ENCODE assay signal across 8 mouse cellular contexts in genomic region chr1:44584886-44585385, GRCm38 (mm10). TPM values are rescaled to one million over a fixed set of nuclear protein-coding genes. Genes with fewer than 3 reads are reported as not detected.
A peak's percentile ranks its signal among the peaks of the same experiment; 100 is the strongest.
DNase-seq lines count a peak whose midpoint lies in the region; ATAC-seq and TF ChIP-seq lines count a peak whose summit lies in the region.

No protein-coding gene starts in this region.

- no peak overlapping the region for H3K4me3 ChIP-seq in forebrain, embryonic 10.5 days
- H3K4me3 ChIP-seq in forebrain, embryonic 16.5 days (replicated peaks; ENCODE audit: low read length), result no peak overlapping the region
- H3K4me3 ChIP-seq in C2C12 (ENCODE audit: insufficient read depth, poor library complexity, severe bottlenecking), result no peak overlapping the region
- H3K4me3 ChIP-seq in neural tube, embryonic 11.5 days (ENCODE audit: low read depth, low read length), result no peak overlapping the region

- H3K9me3 ChIP-seq in forebrain, embryonic 10.5 days, result no peaks in the 10 kb centered on the region
- H3K9me3 ChIP-seq in forebrain, embryonic 16.5 days (ENCODE audit: control insufficient read depth, low read length), result no peaks in the 10 kb centered on the region
- no peaks in the 10 kb centered on the region for H3K9me3 ChIP-seq in neural tube, embryonic 11.5 days (ENCODE audit: control insufficient read depth, low read length)

- no peaks in the 10 kb centered on the region for H3K79me2 ChIP-seq in C2C12 (ENCODE audit: control insufficient read depth, insufficient read depth)

- DNase-seq in forebrain, embryonic 10.5 days (ENCODE audit: extremely low spot score, low spot score), result peak; percentile 28
- peak; percentile 42 for DNase-seq in embryo, embryonic 9.5 days (ENCODE audit: extremely low spot score)
- peak; percentile 20 to 35 for DNase-seq in kidney, postnatal 4 days
- peak; percentile 24 for DNase-seq in neural tube, embryonic 11.5 days (ENCODE audit: low spot score)
- DNase-seq in testis, postnatal 14 days (ENCODE audit: low spot score), result no peak
- no peak for DNase-seq in thymus, postnatal 4 days

- H3K4me1 ChIP-seq in forebrain, embryonic 10.5 days, result peaks cover 9% of the 10 kb centered on the region
- H3K4me1 ChIP-seq in forebrain, embryonic 16.5 days (replicated peaks; ENCODE audit: control insufficient read depth, insufficient read depth, low read length), result no peaks in the 10 kb centered on the region
- no peaks in the 10 kb centered on the region for H3K4me1 ChIP-seq in neural tube, embryonic 11.5 days (ENCODE audit: control insufficient read depth, insufficient read depth, low read length)

- WGBS in forebrain, embryonic 10.5 days, result 22% methylated on average over 3 of the region's 3 CpGs
- 18% methylated on average over 3 of the region's 3 CpGs for WGBS in forebrain, embryonic 16.5 days
- 27% methylated on average over 3 of the region's 3 CpGs for WGBS in neural tube, embryonic 11.5 days

- H3ac ChIP-seq in C2C12 (ENCODE audit: control insufficient read depth, insufficient read length, low read depth), result no peak overlapping the region

- no peaks in the 10 kb centered on the region for H3K79me3 ChIP-seq in C2C12 (ENCODE audit: low read depth)

- no peak overlapping the region for H3K9ac ChIP-seq in forebrain, embryonic 16.5 days (replicated peaks; ENCODE audit: low read depth, low read length)
- no peak overlapping the region for H3K9ac ChIP-seq in neural tube, embryonic 11.5 days (ENCODE audit: low read length)

- no peak for TF ChIP-seq CTCF in C2C12 (IDR thresholded peaks at IDR 0.05; ENCODE audit: control insufficient read depth, insufficient read depth, insufficient read length)

- no peak for ATAC-seq in forebrain, embryonic 16.5 days
- ATAC-seq in neural tube, embryonic 11.5 days (ENCODE audit: insufficient read depth, low FRiP score, low TSS enrichment), result peak; percentile 41; the same call in 1 of the 2 replicates

- H3K4me2 ChIP-seq in forebrain, embryonic 16.5 days (ENCODE audit: low read length), result no peak overlapping the region
- no peak overlapping the region for H3K4me2 ChIP-seq in neural tube, embryonic 11.5 days (ENCODE audit: low read depth)

- H3K36me3 ChIP-seq in forebrain, embryonic 10.5 days (replicated peaks), result no peaks in the 10 kb centered on the region
- no peaks in the 10 kb centered on the region for H3K36me3 ChIP-seq in forebrain, embryonic 16.5 days (ENCODE audit: control insufficient read depth, insufficient read depth)
- H3K36me3 ChIP-seq in C2C12 (ENCODE audit: control insufficient read depth, insufficient read depth), result no peaks in the 10 kb centered on the region
- H3K36me3 ChIP-seq in neural tube, embryonic 11.5 days (ENCODE audit: control insufficient read depth, insufficient read depth, low read length), result no peaks in the 10 kb centered on the region

- H3K27ac ChIP-seq in forebrain, embryonic 10.5 days, result no peak overlapping the region
- H3K27ac ChIP-seq in forebrain, embryonic 16.5 days (ENCODE audit: low read length), result no peak overlapping the region
- no peak overlapping the region for H3K27ac ChIP-seq in neural tube, embryonic 11.5 days (ENCODE audit: low read depth, low read length)

- H3K27me3 ChIP-seq in forebrain, embryonic 10.5 days (ENCODE audit: poor library complexity, severe bottlenecking), result no peaks in the 10 kb centered on the region
- H3K27me3 ChIP-seq in forebrain, embryonic 16.5 days (replicated peaks; ENCODE audit: control insufficient read depth, insufficient read depth, low read length), result no peaks in the 10 kb centered on the region
- H3K27me3 ChIP-seq in C2C12 (ENCODE audit: control insufficient read depth, insufficient read depth, insufficient read length), result no peaks in the 10 kb centered on the region
- H3K27me3 ChIP-seq in neural tube, embryonic 11.5 days (ENCODE audit: control insufficient read depth, insufficient read depth, low read length), result no peaks in the 10 kb centered on the region

TF ChIP-seq in C2C12, 6 proteins besides CTCF, POLR2A, EP300 and RAD21:
- no peak for TF ChIP-seq CEBPB (IDR thresholded peaks at IDR 0.05; ENCODE audit: low read depth)
- peak; percentile 73 for TF ChIP-seq MYOD1 (IDR thresholded peaks at IDR 0.05; ENCODE audit: control insufficient read depth, insufficient read length, low read depth)
- TF ChIP-seq FOSL1 (IDR thresholded peaks at IDR 0.05; ENCODE audit: insufficient read depth, low read length, poor library complexity, severe bottlenecking), result peak; percentile 56
TF ChIP-seq in C2C12: peak in this region for 2.

RNA-seq across cellular contexts. Expression of gene Gulp1, which starts 33.6 kb away (rescaled TPM):
- 22.7 and 24.1 TPM in 2 replicates for polyA plus RNA-seq in forebrain, embryonic 10.5 days (2016; fragmentation: Nextera tagmentation; extraction: Ambion mirVana)
- 7.2 and 9.3 TPM in 2 replicates for polyA plus RNA-seq in forebrain, embryonic 16.5 days (2015; fragmentation: Nextera tagmentation; extraction: Ambion mirVana)
- polyA plus RNA-seq in C2C12 (2012; fragmentation: generic; extraction: Trizol), result 1.8 TPM
- 21.8 and 22.4 TPM in 2 replicates for polyA plus RNA-seq in neural tube, embryonic 11.5 days (2014; fragmentation: Nextera tagmentation; extraction: Ambion mirVana)

Comparison
In these comparisons a context has a peak if more than half of its experiments do, and no peak if none do; other contexts are left out.
1. DNase-seq: peak in forebrain, embryonic 10.5 days (single experiment), embryo, embryonic 9.5 days (single experiment), kidney, postnatal 4 days (2 of 2) and neural tube, embryonic 11.5 days (single experiment); none in testis, postnatal 14 days (single experiment) and thymus, postnatal 4 days (single experiment).